Mouse (Mus musculus) ovary, postnatal 36 days (tissue): ENCODE measurements around the gene Tmem86a.
A peak's percentile ranks its signal among the peaks of the same experiment; 100 is the strongest.

Experiments
- DNase-seq: peaks from one replicate; pipeline ENCODE4 v3.0.0; 2022; ENCODE audit warnings: low spot score, mixed read lengths

Gene Tmem86a

DNA sequence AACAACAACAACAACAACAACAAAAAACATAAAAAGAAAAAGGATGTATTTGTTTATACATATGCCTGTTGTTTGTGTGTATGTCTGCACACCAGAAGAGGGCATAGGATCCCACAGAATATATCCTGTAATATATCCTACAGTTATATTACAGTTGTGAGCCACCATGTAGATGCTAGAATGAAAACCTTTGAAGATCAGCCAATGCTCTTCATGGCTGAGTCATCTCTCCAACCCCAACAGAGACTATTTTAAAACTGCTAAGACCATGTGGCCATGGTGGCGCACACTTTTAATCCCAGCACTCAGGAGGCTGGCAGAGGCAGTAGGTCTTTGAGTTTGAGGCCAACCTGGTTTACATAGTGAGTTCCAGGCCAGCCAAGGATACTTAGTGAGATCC lies 22.9 kb upstream of the Tmem86a start:
- no peak for DNase-seq

DNA sequence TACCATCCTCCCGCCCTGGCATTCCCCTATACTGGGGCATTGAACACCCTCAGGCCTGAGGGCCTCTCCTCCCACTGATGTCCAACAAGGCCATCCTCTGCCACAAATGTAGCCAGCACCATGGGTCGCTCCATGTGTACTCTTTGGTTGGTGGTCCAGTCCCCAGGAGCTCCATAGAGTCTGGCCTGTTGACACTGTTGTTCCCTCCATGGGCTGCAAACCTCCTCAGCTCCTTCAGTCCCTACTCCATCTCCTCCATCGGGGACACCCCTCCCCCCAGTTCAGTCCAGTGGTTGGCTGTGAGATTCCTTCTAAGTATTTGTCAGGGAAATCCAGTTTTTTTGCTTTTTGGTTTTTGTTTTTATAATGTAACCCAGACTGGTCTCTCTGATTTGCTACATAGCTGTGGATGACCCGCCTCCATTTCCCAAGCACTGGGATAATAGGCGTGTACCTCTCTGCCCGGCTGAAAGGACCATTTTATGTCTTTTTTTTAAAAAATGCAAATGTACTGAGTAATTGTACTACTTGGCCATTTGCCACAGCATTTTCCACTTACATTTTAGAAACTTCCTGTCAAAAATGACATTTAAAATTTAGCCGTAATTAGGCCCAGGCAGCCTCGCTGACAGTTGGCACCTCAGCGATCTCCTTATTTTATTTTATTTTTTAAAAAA lies 19.7 kb upstream of the Tmem86a start:
- no peak for DNase-seq

DNA sequence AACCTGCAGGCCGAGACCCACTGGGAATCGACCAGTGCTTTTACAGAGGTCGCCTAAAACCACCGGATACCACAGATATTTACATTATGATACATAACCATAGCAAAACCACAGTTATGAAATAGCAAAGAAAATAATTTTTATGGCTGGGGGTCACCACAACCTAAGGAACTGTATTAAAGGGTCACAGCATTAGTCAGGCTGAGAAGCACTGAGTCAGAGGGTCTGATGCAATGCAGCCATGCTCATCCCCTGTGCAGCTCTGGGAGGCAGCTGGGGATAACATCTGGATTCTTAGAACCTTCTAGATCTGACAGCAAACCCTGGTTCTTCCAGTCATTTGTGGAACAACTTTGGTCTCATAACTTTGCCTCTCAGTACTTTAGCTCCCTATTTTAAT lies 19.0 kb upstream of the Tmem86a start:
- DNase-seq, result no peak

DNA sequence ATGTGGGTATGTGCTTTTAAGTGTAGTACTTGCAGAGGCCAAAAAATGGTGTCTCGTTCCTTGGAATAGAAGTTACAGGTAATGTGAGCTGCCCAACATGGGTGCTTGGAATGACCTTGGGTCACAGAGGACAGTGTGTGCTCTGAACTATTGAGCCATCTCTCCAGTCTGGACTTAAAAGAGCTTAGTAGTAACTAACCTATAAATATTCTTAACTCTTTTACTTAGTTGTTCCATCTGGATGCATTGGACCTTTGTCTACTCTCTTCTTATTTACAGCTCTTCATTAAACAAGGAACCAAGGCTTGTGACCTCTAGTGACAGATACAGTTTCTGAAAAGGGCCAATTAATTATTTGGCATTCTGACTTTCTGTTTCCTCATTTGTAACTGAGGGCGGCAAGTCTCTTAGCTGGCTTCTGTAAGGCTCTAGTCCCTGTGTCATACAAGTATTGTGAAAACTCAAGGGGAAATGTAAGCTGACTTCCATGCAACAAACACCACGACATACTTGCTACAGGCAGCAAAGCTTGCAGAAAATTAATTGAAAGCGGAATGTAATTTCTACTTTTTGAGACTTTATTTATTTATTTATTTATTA lies 15.5 kb upstream of the Tmem86a start:
- DNase-seq, result no peak

DNA sequence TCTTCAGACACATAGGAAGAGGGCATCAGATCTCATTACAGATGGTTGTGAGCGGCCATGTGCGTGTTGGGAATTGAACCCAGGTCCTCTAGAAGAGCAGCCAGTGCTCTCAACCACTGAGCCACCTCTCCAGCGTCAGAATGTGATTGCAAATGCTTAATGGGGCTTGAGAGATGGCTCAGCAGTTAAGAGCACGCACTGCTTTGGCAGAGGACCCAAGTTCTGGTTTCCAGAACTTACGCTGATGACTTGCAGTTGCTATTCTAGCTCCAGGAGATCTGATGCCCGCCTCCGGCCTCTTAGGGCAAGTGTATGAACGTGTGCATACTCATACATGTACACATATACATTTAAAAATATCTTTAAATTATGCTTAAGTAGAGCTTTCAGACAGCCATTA lies 15.0 kb upstream of the Tmem86a start:
- DNase-seq, result no peak

DNA sequence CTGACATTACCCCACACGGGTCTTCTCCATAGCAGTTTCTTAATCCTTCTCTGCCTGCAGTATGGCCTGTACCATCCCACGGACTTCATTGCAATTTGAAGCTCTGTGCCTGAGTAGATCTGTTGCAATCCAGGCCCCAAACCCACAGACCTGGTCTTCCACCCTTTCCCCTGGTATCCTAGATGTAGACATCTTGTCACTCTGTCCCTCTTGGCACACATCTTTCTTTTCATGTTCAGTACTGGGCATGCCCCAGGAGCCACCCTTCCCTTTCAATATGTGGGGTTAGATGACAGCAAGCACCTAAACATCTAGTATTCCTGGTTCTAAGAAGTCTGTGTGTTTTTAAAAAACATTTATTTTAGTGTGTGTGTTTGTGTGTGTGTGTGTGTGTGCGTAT lies 8.7 kb upstream of the Tmem86a start:
- no peak for DNase-seq

DNA sequence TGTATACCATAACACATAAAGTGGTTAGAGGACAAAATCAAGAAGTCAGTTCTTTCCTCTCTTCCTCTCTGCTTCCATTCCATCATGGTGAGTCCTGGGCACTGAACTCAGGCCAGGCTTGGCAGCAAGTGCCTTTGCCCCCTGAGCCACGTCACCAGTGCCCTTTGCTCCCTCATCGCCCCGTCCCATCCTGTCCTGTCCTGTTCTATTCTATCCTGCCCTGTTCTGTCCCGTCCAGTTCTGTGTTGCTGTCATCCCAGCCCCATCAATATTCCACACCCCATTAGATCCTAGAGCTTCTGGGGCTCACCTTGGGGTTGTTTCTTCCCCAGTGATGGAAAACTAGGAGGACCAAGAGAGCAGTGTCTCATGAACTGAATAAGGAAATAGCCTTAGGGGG lies 8.3 kb upstream of the Tmem86a start:
- no peak for DNase-seq

DNA sequence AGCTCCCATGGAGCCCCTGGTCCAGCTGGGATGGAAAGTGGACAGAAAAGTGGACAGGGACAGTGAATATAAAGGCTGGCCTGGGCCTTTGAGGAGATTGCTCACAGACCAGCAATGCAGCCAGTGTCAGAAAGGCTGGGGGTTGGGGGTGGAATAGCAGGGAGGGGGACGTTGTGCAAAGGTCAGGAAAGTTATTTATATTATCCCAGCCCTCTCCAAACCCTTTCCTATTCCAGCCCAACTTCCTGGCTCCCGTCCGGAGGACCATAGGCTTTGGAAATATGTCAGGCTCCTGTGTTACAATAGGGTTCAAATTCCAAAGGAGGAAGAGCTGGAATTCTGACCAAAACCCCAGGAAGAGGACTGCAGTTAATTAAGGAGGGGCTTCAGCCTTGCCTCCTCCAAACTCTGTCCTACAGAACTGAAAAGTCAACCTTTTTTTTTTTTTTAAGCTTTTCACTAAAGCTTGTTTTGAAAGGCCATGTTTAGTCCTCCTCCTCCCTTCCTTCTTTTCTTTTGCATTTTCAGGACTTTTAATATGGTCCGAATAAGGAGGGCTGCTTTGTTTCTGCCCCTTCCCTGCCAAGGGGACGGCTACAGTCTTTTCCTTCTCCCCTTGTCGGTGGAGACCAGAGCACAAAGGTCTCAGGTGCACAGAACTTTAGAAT lies 7.4 kb upstream of the Tmem86a start:
- no peak for DNase-seq

DNA sequence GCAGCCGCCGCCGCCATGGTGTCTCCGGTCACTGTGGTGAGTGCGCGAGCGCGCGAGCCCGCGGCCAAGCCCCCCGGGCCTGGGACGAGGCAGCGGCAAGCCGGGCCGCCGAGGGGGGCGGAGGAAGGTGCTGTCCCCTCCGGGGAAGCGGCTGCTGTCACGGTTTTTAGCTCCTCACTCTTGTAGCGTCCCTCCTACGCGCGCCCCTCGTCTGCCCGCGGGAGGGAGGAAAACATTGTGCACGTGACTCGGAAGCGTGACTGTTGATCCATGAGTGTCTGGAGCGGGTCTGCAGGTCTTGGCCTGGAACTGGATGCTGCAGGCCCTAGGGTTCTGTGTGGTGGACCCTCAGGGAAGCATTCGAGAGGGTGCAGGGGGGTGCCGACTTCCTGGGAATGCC lies 365 bp downstream of the Tmem86a start:
- DNase-seq, result peak; percentile 65

DNA sequence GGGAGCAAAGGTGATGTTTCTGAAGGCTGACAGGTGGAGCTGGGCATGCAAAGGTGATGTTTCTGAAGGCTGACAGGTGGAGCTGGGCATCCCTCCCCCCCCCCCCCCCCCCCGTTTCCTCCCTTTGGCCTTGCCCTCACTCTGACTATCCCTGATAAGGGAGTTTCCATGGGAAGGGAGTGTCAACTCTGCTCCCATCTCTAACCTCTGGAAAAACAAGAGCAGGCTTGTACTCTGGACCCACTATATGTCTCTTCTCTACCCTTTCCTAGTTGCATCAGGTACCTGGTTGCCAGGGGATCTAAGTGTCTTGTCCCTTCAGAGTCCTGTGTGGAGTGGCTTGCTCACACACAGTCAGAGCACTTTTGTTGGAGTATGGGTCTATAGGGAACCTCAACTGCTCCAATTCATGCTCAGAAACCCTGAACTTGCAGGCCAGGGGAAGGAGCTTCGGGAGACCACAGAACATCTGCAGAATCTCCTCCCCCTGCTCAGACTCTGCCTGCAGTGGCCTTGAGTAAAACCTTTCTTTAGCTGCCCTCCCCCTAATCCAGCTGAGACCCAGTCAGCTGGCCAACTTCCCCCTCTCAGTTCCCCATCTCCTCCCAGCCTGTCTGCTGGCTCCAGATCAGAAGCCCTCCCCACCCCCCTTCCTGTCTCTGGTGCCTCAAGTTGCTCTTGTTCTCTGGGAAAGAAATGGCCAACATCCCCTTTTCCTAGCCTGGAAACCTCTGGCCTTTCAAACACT lies 1.2 kb downstream of the Tmem86a start:
- peak; percentile 62 for DNase-seq

DNA sequence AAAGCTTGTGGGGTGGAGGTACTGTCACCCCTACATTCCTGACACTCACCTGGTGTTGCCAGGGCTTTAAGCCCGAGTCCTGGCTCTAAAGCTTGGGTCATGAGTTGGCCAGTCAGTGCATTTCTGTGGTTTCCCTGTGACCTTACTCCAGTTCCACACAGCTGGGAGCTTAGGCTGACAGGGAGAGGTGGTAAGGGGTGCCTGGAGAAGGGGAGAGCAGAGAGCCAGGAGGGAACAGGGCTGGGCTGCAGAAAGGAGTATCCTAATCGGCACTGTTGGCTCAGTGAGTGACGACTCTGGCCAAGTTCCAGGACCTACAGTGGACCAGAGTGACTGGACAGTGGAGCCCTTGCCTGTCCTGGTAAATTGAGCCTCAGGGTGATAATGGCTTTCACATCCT lies 1.9 kb downstream of the Tmem86a start:
- DNase-seq, result peak; percentile 45

DNA sequence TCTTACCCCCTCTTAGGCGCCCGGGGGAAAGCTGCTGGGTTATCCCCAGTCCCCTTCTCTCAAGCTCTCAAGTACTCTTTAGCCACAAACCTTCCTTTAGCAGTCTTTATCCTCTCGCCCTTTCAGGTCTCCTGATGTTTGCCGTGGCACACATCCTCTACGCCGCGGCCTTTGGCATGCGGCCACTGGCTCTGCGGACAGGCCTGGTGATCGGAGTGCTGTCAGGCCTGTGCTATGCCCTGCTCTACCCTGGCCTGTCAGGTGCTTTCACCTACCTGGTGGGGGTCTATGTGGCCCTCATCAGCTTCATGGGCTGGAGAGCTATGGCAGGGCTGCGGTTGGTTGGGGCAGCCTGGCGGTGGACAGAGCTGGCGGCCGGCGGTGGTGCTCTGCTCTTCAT lies 2.9 kb downstream of the Tmem86a start:
- peak; percentile 46 for DNase-seq

DNA sequence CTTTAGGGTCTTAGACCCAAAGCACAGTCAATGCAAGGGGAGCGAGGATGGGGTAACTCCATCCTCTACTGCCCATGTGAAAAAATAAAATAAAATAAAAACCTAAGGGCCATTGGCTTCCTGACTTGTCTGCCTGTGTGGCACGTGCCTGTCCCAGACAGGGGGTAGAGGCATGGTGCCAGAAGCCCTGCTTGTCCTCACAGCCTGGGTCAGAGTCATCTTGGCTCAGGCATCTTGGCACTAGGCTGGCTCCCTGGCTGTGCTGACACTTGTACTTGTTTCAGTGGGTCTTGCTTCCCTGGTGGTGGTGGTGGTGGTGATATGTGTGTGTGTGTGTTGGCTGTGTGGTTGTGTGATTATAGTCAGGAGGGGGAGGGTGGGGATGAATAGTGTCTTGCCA lies 4.3 kb downstream of the Tmem86a start:
- peak; percentile 74 for DNase-seq

DNA sequence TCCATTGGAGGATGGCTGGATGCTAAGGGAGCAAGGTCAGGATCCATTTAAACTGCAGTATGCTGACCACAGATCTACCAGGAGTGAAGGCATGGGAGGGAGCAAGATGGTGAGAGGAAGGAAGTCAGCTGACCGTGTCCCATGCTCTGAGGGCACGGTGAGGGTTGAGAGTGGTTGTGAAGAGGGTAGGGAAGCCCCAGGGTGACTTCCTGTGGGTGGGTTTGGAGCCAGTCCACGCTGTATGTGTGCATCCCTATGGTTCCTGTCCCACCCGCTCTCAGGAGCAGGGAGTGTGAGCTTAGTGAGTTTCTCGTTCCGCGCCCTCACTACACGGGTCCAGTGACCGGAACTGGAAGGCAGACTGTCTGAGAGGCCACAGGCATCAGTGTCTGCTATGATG lies 5.3 kb downstream of the Tmem86a start:
- DNase-seq, result no peak

DNA sequence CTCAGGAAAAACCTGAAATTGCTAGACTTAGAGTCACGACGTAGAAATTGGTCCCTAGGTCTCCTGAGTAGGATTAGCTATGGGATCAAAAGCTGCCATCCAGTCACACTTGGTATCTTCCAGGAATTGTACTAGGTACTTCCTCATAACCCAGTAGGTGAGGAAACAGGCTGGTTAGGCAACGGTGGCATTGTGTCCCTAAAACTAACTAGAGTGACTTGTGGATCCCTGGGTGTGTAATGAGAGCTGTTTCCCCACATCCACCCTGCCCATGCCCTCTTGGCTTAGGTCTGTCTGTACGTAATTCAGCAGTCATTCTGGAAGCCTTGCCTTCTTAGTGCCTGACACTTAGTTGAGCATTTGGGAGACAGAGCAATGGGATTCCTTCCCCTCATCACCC lies 5.9 kb downstream of the Tmem86a start:
- no peak for DNase-seq

DNA sequence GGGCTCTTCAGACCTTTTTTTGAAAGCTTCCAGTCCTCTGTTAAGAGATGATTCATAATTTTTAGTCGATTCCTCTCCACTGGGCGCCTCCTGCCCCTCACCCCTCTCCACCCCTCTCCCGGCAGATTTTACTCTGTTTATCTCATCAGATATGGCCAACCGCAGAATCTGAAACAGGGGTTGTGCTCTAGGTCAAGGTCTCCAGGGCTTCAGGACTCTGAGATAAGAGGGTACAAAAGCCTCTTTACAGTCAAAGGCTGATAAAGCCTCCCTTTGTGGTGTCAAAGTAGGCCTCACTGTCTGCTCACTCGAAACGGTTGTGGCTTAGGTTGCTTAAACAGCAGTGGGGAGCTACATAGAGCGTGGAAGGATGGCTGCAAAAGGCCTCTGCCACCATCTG lies 8.9 kb downstream of the Tmem86a start:
- no peak for DNase-seq

DNA sequence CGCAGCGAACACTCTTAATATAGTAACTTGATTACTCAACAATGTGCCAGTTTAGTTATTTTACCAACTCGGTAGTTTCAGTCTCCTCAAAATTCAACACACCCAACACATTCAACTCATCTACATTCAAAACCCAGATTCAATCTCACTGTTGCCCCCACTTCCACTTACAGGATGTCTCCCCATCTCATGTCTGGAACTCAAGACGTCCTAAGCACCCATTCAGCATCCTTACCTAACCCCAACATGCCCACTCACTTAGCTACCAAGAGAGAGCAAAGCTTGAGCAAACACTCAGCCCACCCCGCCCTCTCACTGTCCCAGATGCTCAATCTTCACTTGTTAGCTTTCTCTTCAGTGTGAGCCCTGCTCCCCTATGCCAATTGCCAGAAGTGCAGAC lies 11.2 kb downstream of the Tmem86a start:
- no peak for DNase-seq

DNA sequence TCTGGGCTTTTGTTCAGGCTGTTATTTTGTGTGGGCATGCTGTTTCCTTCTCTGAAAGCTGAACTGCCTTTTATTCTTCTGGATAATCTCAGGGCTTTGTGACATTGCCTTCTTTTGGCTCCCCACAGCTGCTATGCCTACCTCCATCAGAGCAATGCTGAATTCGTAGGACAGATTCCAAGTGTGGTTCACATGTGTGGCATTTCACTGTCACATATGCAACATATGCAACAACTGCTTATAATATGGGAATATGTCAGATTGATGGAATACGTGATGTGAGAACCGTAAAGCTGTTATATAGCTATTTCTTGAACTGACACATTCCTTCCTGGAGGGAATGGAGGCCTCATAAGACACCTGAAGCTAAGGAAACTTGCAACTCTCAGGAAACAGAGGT lies 16.5 kb downstream of the Tmem86a start:
- no peak for DNase-seq

DNA sequence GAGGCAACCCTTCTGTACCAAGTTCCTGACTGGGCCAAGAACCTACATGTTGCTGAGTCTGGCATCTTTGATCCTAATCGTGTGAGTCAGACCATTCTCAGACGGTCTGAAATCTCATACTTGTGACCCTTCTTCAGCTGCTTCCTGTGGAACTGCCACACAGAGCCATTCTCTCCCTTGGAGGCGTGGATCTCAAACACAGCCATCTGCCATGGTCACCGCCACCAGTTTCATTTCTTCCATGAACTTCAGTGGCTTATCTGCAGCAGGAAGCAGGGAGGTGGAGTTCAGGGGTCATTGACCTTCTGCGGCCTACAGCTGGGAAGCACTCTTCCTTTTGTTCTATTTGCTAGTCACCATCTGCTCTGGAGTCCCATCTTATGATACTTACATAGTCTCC lies 17.5 kb downstream of the Tmem86a start:
- no peak for DNase-seq

DNA sequence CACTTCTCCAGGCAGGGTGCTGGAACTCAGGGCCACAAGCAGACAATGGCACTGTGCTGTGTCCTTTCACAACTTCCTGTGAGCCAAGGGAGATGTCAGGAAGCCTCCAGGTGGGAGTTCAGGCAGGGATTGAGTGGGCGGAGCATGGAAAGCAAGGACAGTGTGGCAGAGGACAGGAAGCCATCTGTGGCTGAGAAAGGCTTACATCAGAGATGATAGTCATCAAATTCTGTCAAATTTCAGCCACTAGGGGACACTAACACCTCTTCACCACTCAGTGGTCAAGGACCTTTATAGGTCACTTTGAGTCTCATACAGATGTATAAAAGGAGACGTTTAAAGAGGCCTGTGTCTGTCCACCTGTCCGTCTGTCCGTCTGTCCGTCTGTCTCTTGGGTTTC lies 22.1 kb downstream of the Tmem86a start:
- DNase-seq, result no peak

DNA sequence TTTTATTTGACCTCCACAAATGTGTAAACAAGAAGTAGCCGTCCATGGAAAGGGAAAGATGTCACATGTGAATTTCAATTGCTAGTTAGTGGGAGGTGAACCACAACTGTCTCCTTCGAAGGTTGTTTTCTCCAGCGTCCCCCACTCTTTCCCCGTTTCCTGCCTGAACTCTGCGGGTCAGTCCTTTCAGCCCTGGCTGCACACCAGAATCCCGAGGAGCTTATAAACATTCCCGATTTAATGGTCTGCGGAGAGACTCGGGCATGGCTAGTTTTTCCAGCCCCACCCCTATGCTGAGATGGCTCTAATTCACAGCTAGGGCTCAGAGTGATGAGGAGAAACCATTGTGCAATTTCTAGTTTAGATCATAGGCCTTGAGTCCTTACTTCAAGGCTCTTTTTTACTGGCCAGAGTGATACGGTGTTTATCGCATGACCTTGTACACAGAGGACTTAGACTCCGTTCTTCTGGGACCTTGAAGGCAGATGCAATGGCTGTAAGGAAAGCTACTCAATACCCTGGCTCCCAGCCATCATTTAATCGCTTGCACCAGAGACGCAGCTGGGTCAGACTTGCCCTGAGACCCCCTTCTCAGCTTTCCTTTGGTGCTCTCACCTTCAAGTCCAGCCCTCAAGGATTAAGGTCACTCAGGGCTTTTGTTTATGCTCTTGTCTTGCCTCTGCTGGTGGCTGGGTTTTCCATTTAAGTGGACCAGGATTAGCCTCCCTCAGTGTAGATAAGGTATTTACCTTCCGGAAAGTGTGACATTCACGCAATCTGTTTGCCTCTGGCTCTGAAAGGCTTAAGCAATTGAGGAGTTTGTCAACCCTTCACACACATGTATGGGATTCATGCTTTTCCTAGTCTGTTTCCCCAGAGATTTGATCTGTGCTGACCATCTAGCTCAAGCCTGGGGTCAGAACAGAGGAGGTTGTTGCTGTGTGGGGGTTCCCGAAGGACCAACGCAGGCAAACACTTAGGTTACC lies 23.4 kb downstream of the Tmem86a start:
- peak; percentile 44 for DNase-seq

DNA sequence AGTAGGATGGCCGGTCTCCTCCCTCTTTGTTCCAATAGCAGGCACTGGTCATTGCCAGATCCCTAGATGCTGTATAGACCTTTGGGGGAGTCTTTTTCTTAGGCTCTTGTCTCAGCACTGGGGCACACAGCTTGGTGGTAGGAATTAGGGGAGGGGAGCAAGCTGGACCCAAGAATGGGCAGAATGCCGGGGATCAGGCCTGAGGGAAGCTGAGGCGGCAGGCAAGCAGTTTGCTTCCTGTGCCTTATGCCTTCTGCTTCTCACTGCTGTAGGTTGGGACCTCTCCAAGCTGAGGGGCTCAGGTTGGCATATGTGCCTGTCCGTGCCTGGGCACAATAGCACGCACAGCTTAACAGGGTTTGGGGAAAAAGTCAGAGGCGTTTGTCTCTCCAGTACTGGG lies 25.8 kb downstream of the Tmem86a start:
- no peak for DNase-seq
